Mouse (Mus musculus) midbrain, postnatal 0 days (tissue): ENCODE measurements at regions not wholly inside any gene's neighbourhood (a gene's known extent, or its start where the extent isn't known, plus 50 kb on each side); places are given as distances from the start of the nearest gene placed in this dataset.

Experiments
- ATAC-seq: fragments of 200-750 bp; cut with Nextera tagmentation; 2 replicates; pipeline ENCODE4 v1.8.0; 2017; ENCODE audit warnings: moderate number of reproducible peaks, mild to moderate bottlenecking, moderate TSS enrichment, moderate library complexity; ENCODE audit not compliant: low FRiP score
- DNase-seq: peaks from one replicate; pipeline ENCODE4 v3.0.0-alpha.2; 2015; ENCODE audit warnings: low spot score
- H3K27ac ChIP-seq: fragments of 300-500 bp; sonication (generic); 2 replicates; pipeline ENCODE4 v1.5.1; 2014; ENCODE audit warnings: low read depth, mild to moderate bottlenecking, low read length, mixed read lengths
- H3K27me3 ChIP-seq: fragments of 300-500 bp; sonication (generic); 2 replicates; pipeline ENCODE4 v1.6.1; 2014; ENCODE audit warnings: low read length, control low read depth, mixed read lengths; ENCODE audit not compliant: insufficient read depth
- H3K36me3 ChIP-seq: fragments of 300-500 bp; sonication (generic); 2 replicates; pipeline ENCODE4 v1.6.1; 2014; ENCODE audit warnings: low read length, control low read depth, mixed read lengths; ENCODE audit not compliant: insufficient read depth
- H3K4me1 ChIP-seq: fragments of 300-500 bp; sonication (generic); 2 replicates; pipeline ENCODE4 v1.6.1; 2014; ENCODE audit warnings: mild to moderate bottlenecking, control low read depth, antibody characterized with exemption, low read length, mixed read lengths; ENCODE audit not compliant: insufficient read depth
- H3K4me2 ChIP-seq: fragments of 300-500 bp; sonication (generic); 2 replicates; pipeline ENCODE4 v1.6.1; 2014; ENCODE audit warnings: low read depth, mild to moderate bottlenecking, low read length, mixed read lengths; ENCODE audit not compliant: poor library complexity, severe bottlenecking
- H3K4me3 ChIP-seq: fragments of 300-500 bp; sonication (generic); 2 replicates; pipeline ENCODE4 v1.5.1; 2014; ENCODE audit warnings: low read depth, mild to moderate bottlenecking, low read length, moderate library complexity
- H3K9ac ChIP-seq: fragments of 300-500 bp; sonication (generic); replicated peaks from 2 replicates; pipeline ENCODE4 v1.6.1; 2014; ENCODE audit warnings: mild to moderate bottlenecking, low read length, moderate library complexity, mixed read lengths; ENCODE audit not compliant: poor library complexity, severe bottlenecking
- H3K9me3 ChIP-seq: fragments of 300-500 bp; sonication (generic); 2 replicates; pipeline ENCODE4 v1.6.1; 2016; ENCODE audit warnings: low read length, control low read depth
- CTCF ChIP-seq: IDR thresholded peaks from 2 replicates; pipeline ENCODE4 v1.5.1; 2016; ENCODE audit warnings: antibody characterized with exemption, mild to moderate bottlenecking
- WGBS: fragments of 180-500 bp; shearing (Covaris S2); extraction: QIAGEN DNeasy Blood & Tissue Kit; methylation state at CpG from one replicate; pipeline ENCODE4 v1.1.7; 2014; 5-methylcytosine and 5-hydroxymethylcytosine counted together

GRCm38 (mm10) chr15:52999776-53000175, 884.9 kb upstream of the Gm7489 start:
- H3K4me1 ChIP-seq: no peaks in the 10 kb centered on the region
- no peaks in the 10 kb centered on the region for H3K9me3 ChIP-seq
- WGBS: 85% methylated on average over 2 of the region's 2 CpGs
- no peak overlapping the region for H3K27ac ChIP-seq
- no peaks in the 10 kb centered on the region for H3K36me3 ChIP-seq
- H3K4me2 ChIP-seq: no peak overlapping the region
- no peaks in the 10 kb centered on the region for H3K27me3 ChIP-seq
- TF ChIP-seq CTCF: no peak
- DNase-seq (no peak), ATAC-seq (no peak)
- no peak overlapping the region for H3K4me3 ChIP-seq
- no peak overlapping the region for H3K9ac ChIP-seq

GRCm38 (mm10) chr15:53001429-53001828, 883.3 kb upstream of the Gm7489 start:
- 82% methylated on average over 3 of the region's 3 CpGs for WGBS
- ATAC-seq (no peak), DNase-seq (no peak)
- no peaks in the 10 kb centered on the region for H3K36me3 ChIP-seq
- H3K4me3 ChIP-seq: no peak overlapping the region
- H3K27ac ChIP-seq: no peak overlapping the region
- TF ChIP-seq CTCF: no peak
- no peaks in the 10 kb centered on the region for H3K9me3 ChIP-seq
- H3K9ac ChIP-seq: no peak overlapping the region
- no peak overlapping the region for H3K4me2 ChIP-seq
- no peaks in the 10 kb centered on the region for H3K27me3 ChIP-seq
- H3K4me1 ChIP-seq: no peaks in the 10 kb centered on the region

- ATAC-seq: no peak
- no peak for TF ChIP-seq CTCF
- no peaks in the 10 kb centered on the region for H3K4me1 ChIP-seq
- no peaks in the 10 kb centered on the region for H3K9me3 ChIP-seq
- H3K4me2 ChIP-seq: no peak overlapping the region
- no peak overlapping the region for H3K27ac ChIP-seq
- H3K36me3 ChIP-seq: no peaks in the 10 kb centered on the region
- no peak overlapping the region for H3K4me3 ChIP-seq
- no peaks in the 10 kb centered on the region for H3K27me3 ChIP-seq
- DNase-seq: no peak
- WGBS: 93% methylated on average over 4 of the region's 4 CpGs
- no peak overlapping the region for H3K9ac ChIP-seq
Measured at GRCm38 (mm10) chr15:53001964-53002363, 882.7 kb upstream of the Gm7489 start.

- H3K27me3 ChIP-seq: no peaks in the 10 kb centered on the region
- no peak overlapping the region for H3K9ac ChIP-seq
- ATAC-seq: no peak
- no peak overlapping the region for H3K4me2 ChIP-seq
- no peak overlapping the region for H3K4me3 ChIP-seq
- no peaks in the 10 kb centered on the region for H3K4me1 ChIP-seq
- no peak overlapping the region for H3K27ac ChIP-seq
- no peaks in the 10 kb centered on the region for H3K36me3 ChIP-seq
- no peak for TF ChIP-seq CTCF
- no peaks in the 10 kb centered on the region for H3K9me3 ChIP-seq
- no peak for DNase-seq
Measured at GRCm38 (mm10) chr15:53004078-53004477, 880.6 kb upstream of the Gm7489 start.

GRCm38 (mm10) chr15:53006844-53007243, 877.9 kb upstream of the Gm7489 start:
- H3K36me3 ChIP-seq: no peaks in the 10 kb centered on the region
- H3K4me1 ChIP-seq: no peaks in the 10 kb centered on the region
- no peaks in the 10 kb centered on the region for H3K9me3 ChIP-seq
- no peaks in the 10 kb centered on the region for H3K27me3 ChIP-seq
- WGBS: 71% methylated on average over 1 of the region's 1 CpGs
- no peak overlapping the region for H3K27ac ChIP-seq
- DNase-seq (no peak), ATAC-seq (no peak)
- no peak overlapping the region for H3K4me2 ChIP-seq
- no peak for TF ChIP-seq CTCF
- no peak overlapping the region for H3K4me3 ChIP-seq
- no peak overlapping the region for H3K9ac ChIP-seq

GRCm38 (mm10) chr15:53009337-53009736, 875.4 kb upstream of the Gm7489 start:
- ATAC-seq (no peak), DNase-seq (no peak)
- no peaks in the 10 kb centered on the region for H3K9me3 ChIP-seq
- H3K4me3 ChIP-seq: no peak overlapping the region
- H3K27ac ChIP-seq: no peak overlapping the region
- H3K27me3 ChIP-seq: no peaks in the 10 kb centered on the region
- WGBS: 92% methylated on average over 3 of the region's 3 CpGs
- no peak for TF ChIP-seq CTCF
- H3K36me3 ChIP-seq: no peaks in the 10 kb centered on the region
- H3K4me1 ChIP-seq: no peaks in the 10 kb centered on the region
- no peak overlapping the region for H3K9ac ChIP-seq
- no peak overlapping the region for H3K4me2 ChIP-seq
